Mouse (Mus musculus) bone marrow, adult 2 months (tissue): ENCODE results near the gene Gm3252. TPM values are rescaled to one million over a fixed set of nuclear protein-coding genes. Genes with fewer than 3 reads are reported as not detected.
"Not testable (repeated sequence)": the region's sequence is repeated elsewhere in the genome, so short reads cannot be mapped to it uniquely, and the experiment has no call there.

Source experiments
- H3K27ac ChIP-seq: fragments of 200-500 bp; 2 replicates; pipeline ENCODE4 v1.5.1; 2012; ENCODE audit warnings: low read depth, mild to moderate bottlenecking, control low read depth, inconsistent platforms, low read length; ENCODE audit not compliant: control insufficient read depth, poor library complexity, insufficient read depth
- H3K4me1 ChIP-seq: fragments of 200-500 bp; 2 replicates; pipeline ENCODE4 v1.6.1; 2011; ENCODE audit warnings: low read length; ENCODE audit not compliant: control insufficient read depth, insufficient read depth
- H3K4me3 ChIP-seq: fragments of 200-500 bp; replicated peaks from 2 replicates; pipeline ENCODE3; 2011; ENCODE audit warnings: mild to moderate bottlenecking, low read depth, low read length, control low read depth; ENCODE audit not compliant: control insufficient read depth
- WGBS: fragments of 180-500 bp; shearing (Covaris S2); methylation state at CpG from one replicate; pipeline ENCODE4 v1.1.7; 2018; 5-methylcytosine and 5-hydroxymethylcytosine counted together
- polyA plus RNA-seq: library from polyadenylated mRNA; stranded (reverse); fragments of >200 nt; gene quantifications from 2 replicates; pipeline ENCODE4 v1.2.4, GENCODE M21; 2011; ENCODE audit warnings: low replicate concordance; ENCODE audit not compliant: missing spikeins, insufficient read depth, insufficient read length

Gm3252 gene
- polyA plus RNA-seq: not detected in 2 replicates

- H3K4me3 ChIP-seq, H3K4me1 ChIP-seq, H3K27ac ChIP-seq: not testable (repeated sequence)
- WGBS: 1% methylated on average over 9 of the region's 47 CpGs
Observed at GRCm38 (mm10) chr14:4726038-4726880, at the start of gene Gm3252. TSS of gene Gm3252 (plus strand) at chr14:4726775.

- not testable (repeated sequence) for H3K4me1 ChIP-seq, H3K4me3 ChIP-seq, H3K27ac ChIP-seq
- 70% methylated on average over 1 of the region's 2 CpGs for WGBS
Observed at GRCm38 (mm10) chr14:4708938-4709337, 17.6 kb upstream of the Gm3252 start, which contains the start of gene Gm7876. TSS of gene Gm7876 (plus strand) at chr14:4709238.

- H3K4me1 ChIP-seq, H3K4me3 ChIP-seq, H3K27ac ChIP-seq: not testable (repeated sequence)
- 50% methylated on average over 1 of the region's 2 CpGs for WGBS
Observed at GRCm38 (mm10) chr14:4776037-4776436, 49.5 kb downstream of the Gm3252 start, which contains the start of gene Gm9602. TSS of gene Gm9602 (plus strand) at chr14:4776337.

Other genes starting within 250 kb of the Gm3252 start
- gene Gm3182, start 245.0 kb upstream of the Gm3252 start, polyA plus RNA-seq: not detected in 2 replicates
- gene Gm3047, start 171.4 kb upstream of the Gm3252 start, polyA plus RNA-seq: not detected in 2 replicates
- gene Gm8159, start 94.4 kb upstream of the Gm3252 start, polyA plus RNA-seq: not detected in 2 replicates
- gene Gm3239, start 62.6 kb upstream of the Gm3252 start, polyA plus RNA-seq: not detected in 2 replicates
- not detected in 2 replicates for gene Gm7876, start 17.5 kb upstream of the Gm3252 start, polyA plus RNA-seq
- gene Gm9602, start 49.6 kb downstream of the Gm3252 start, polyA plus RNA-seq: not detected in 2 replicates
- gene Gm3269, start 111.3 kb downstream of the Gm3252 start, polyA plus RNA-seq: not detected in 2 replicates
- not detected in 2 replicates for gene Gm3264, start 128.8 kb downstream of the Gm3252 start, polyA plus RNA-seq
- not detected in 2 replicates for gene Gm3278, start 165.6 kb downstream of the Gm3252 start, polyA plus RNA-seq